Mouse (Mus musculus): ENCODE measurements around the gene Mipol1.

DNA sequence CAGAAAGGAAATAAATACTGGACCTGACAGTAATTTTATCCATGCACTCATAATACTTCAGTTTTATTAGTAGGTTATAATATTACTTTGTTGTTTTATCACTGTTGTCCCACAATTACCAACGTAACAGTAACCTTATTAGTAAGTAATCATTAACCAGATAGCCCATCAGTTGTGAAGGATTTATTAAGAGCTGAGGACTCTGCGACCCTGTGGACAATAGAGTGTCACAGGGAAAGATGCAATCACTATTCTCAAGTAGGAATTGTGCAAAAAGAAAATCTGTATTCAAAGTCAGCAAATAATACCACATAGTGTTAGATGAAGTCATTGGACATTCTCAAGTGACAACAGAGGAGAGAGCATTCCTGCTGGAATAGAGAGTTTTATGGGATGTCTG lies 198.5 kb downstream of the Mipol1 start:
- TF ChIP-seq CTCF (IDR thresholded peaks at IDR 0.05; ENCODE audit: borderline replicate concordance, insufficient read depth, low read length) (no peak), POLR2A (IDR thresholded peaks at IDR 0.05; ENCODE audit: low read depth, low read length) (no peak)
